Mouse (Mus musculus): ENCODE data around the gene Podxl2.

Podxl2 gene

GRCm38 (mm10) chr6:88827395-88828205 is 47.2 kb downstream of the Podxl2 start:
- DNase-seq (ENCODE audit: low spot score): no peak

GRCm38 (mm10) chr6:88826965-88827364 is 47.9 kb downstream of the Podxl2 start:
- DNase-seq (ENCODE audit: low spot score): no peak

DNA sequence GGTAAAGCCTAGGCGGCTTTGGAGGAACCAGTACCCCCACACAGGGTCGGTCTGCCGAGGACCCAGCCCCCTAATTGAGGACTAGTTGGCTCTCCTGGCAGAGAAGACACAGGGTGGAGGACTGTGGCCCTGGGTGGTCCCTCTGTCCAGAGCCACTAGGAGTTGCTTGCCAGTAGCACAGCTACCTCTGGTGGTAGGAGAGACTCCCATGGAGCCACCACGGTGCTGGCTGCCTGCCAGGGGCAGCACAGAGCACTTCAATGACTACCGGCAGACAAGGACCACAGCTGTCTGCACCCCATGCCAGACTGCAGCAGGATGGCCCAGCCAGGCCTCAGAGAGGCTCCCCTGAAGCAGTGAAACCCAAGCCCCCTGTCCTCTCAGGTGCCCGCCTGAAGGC is 48.3 kb downstream of the Podxl2 start:
- DNase-seq (ENCODE audit: low spot score): peak; percentile 51

DNA sequence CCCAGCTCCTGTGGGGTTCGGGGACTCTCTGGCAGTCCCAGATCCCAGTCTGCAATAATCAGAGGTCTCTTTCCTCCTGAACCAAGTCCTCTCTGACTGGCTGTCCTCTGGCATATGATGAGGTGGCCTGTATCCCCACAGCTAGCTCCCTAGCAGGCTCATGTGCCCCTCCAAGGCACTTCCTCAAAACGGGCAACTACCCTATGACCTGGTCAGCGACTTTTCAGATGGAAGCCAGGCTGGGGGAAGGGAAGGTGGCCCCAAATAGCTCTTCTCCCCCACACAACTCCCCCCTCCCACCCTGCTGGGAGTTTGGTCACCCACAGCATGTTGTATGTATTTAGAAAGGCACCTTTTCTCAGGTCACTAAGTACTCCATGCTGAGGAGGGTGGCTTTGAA is 48.8 kb downstream of the Podxl2 start:
- no peak for DNase-seq (ENCODE audit: low spot score)

- DNase-seq (ENCODE audit: low spot score): no peak
Observed at GRCm38 (mm10) chr6:88824183-88824582, 50.7 kb downstream of the Podxl2 start.

DNA sequence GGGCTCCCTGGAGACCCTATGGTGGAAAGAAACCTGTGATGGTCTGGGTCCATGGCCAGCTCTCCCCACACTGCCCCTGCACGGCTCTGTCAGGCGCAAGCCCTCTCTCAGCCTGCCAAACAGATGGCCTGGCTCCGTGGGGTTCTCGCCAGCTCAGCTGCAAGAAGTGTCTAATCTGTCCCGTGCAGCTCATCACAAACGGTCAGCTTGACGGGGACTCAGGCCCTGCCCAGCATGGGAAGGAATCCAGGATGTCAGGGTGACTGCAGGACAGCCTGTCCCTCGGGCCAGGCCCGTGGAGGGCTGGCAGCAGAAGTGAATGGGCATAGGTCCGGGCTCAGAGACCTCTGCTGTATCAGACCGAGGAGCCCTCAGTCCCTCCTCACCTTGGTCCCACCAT is 52.9 kb downstream of the Podxl2 start:
- DNase-seq (ENCODE audit: low spot score): no peak

- DNase-seq (ENCODE audit: low spot score): no peak
Observed at GRCm38 (mm10) chr6:88821294-88821693, 53.5 kb downstream of the Podxl2 start.

GRCm38 (mm10) chr6:88820853-88821252 is 54.0 kb downstream of the Podxl2 start:
- DNase-seq (ENCODE audit: low spot score): no peak

- DNase-seq (ENCODE audit: low spot score): no peak
Observed at GRCm38 (mm10) chr6:88816913-88817312, 57.9 kb downstream of the Podxl2 start.

DNA sequence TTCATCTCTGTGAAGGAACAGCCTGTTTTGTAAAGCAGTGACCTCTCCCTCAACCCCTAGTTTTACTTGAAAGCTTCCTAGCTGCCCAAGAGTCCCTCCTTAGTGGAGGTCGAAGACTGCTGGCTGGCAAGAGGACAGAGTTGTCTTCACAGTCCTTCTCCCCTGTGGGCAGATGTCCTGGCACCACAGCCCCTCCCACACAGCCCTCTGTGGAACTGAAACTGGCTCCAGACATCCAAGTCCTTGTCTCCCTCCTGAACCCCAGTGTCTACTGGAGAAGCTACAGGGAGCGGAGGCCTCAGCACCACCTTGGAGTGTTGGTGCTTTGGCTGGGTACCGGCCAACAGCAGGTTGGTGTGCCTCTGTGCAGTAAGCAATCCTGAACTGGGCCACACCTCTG is 59.4 kb downstream of the Podxl2 start:
- DNase-seq (ENCODE audit: low spot score): no peak

DNA sequence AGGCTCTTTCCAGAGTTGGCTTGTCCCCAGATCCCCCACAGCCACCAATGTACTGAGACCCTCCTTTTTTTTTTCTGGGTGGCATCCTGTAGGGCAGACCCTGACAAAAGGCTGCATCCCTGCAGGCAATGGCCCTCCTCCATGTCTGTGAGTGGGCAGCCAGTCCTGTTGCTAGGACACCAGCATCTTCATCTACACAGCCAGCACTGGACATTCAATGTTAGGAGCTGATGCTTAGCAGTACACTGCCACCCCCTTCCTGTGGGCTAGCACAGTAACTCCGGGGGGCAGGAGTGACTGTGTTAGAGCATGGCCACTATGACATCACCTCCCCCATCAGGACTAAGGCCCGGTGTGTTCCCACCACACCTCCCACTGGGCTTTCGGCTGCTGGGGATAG is 59.8 kb downstream of the Podxl2 start:
- no peak for DNase-seq (ENCODE audit: low spot score)

DNA sequence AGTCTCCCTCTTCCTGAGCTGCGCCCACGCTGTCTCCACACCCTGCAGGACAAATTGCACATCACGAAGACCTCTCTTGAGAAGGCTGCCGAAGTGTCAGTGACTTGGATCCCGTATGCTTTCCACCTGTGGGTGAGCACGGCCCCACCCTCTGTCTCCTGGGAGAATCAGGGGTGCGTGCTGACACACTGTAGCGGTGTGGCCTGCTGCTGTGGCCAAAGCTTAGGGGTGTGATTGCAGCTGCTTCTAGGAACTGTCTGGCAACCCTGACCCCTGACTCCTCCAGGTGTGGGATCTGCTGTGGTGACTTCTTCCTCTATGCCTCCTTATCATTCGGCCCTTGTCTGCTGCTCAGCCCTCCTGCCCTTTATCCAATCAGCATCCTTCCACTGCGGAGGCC is 61.0 kb downstream of the Podxl2 start:
- DNase-seq (ENCODE audit: low spot score): no peak

DNA sequence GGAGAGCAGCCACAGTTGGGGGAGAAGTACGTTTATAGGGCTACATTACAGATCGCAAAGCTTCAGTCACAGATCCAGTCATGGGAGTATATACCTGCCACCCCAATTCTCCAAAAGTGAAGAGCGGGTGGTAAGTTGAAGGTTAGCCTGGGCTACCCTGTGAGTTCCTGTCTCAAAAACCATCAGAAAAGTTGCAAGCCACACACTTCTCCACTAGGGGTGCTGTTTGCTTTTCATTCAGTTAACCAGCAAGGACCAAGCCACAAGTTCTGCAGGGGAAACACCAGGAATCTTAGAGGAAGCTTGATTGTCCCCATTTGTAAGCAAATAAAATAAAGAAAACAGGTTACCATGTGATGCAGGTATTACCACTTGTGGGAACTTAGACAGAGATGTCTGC is 62.0 kb downstream of the Podxl2 start:
- DNase-seq (ENCODE audit: low spot score): no peak

- DNase-seq (ENCODE audit: low spot score): no peak
Observed at GRCm38 (mm10) chr6:88811880-88812400, 62.9 kb downstream of the Podxl2 start.

GRCm38 (mm10) chr6:88811396-88811795 is 63.4 kb downstream of the Podxl2 start:
- no peak for DNase-seq (ENCODE audit: low spot score)

DNA sequence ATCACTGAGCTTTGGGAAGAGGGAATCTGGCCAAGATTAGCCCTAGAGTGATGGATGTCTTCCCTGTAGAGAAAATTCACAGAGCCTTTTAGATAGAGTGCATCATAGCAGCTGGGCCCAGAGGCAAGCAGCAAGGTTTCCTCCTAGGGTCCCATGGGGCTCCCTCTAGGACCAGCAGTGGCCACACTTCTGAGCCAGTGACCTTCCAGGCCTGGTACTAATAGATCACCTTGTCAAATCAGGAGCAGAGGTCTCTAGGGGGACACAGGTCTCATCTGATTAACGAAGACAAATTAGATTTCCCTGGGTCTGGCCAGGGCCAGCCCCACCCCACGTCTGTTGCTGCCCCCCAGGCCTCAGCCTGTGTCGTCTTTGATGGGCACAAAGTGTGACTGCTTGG is 64.6 kb downstream of the Podxl2 start:
- no peak for DNase-seq (ENCODE audit: low spot score)

DNA sequence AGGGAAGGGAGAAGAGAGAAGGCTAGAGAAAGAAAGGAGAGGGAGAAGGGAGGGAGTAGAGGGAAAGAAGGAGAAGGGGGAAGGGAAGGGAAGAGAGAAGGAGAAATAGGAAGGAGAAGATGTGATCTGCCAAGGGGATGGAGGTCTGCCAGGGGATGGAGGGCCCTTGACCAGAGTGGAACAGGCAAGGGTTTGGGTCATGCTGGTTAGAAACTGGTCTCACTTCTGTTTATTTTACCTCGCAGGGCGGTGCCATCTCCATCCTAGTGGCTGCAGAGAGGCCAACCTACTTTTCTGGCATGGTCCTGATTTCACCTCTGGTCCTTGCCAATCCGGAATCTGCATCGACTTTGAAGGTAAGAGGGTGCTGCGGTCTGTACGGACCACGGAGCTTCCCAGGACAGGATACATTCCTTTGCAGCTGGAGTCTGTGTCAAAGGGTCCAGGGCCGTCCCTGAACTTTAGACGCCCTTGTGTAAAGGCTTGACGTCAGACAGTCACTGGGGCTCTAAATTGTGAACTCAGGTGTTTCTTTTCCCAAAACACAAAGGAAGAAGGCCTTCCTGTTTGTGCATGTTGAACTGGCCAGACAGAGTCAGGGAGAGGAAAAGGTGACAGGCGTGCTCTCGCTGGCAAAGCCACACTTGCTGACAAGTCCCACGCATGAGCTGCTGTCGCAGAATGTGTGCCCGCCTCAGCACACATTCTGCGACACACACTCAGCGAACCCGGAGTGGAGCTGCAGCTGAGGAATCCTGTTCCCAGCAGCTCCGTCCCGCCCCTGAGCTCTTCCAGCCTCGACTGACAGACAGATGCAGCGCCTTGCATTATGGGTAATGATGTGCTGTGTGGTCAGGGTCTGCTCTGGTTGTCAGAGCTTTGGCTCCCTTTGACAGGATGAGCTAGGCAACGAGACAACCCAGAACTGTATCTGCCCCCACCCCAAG is 65.5 kb downstream of the Podxl2 start:
- DNase-seq (ENCODE audit: low spot score): no peak

- DNase-seq (ENCODE audit: low spot score): no peak
Observed at GRCm38 (mm10) chr6:88804966-88805577, 69.8 kb downstream of the Podxl2 start.

DNA sequence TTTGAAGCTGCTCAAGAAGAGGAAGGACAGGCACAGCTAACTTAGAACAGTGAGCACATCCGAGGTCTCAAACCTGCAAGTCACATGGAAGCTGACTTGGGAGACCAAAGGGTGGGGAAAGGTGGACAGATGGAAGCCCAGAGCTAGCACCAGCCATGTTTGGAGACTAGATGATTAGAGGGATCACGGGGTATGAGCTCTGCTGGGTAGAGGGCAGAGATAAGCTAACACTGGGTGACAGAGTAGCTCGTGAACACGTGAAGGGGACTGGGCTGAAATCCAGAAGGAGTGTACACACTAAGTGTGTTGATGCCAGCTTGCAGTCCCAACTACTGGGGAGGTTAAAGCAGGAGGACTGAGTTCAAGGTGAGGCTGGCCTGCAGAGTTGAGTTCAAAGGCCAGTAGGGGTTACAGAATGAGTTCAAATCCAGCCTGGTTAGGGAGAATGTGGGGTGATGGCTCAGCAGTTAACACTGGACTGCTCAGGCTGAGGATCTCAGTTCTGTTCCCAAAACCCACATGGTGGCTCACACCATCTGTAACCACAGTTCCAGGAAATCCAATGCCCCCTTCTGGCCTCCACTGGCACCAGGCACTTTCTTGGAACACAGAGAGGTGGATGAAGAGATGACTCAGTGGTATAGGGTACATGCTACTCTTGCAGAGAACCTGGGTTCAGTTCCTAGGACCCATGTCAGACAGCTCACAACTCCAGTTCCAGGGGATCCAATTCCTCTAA is 70.7 kb downstream of the Podxl2 start:
- no peak for DNase-seq (ENCODE audit: low spot score)

GRCm38 (mm10) chr6:88803051-88803450 is 71.8 kb downstream of the Podxl2 start:
- no peak for DNase-seq (ENCODE audit: low spot score)

- no peak for DNase-seq (ENCODE audit: low spot score)
Observed at GRCm38 (mm10) chr6:88800735-88801134, 74.1 kb downstream of the Podxl2 start.

GRCm38 (mm10) chr6:88800191-88800590 is 74.7 kb downstream of the Podxl2 start:
- DNase-seq (ENCODE audit: low spot score): no peak
